Mouse (Mus musculus) small intestine, adult 2 months (tissue): Measurements from ENCODE around the gene 2610528J11Rik.

ENCODE experiments used
- CTCF ChIP-seq: fragments of 200-500 bp; IDR thresholded peaks from 2 replicates; pipeline ENCODE4 v1.5.1; 2012; ENCODE audit warnings: low read depth, mild to moderate bottlenecking, control low read depth, inconsistent platforms, low read length, moderate library complexity, mixed read lengths; ENCODE audit not compliant: insufficient replicate concordance, insufficient read length; ENCODE audit errors: extremely low read depth
- POLR2A ChIP-seq: fragments of 200-500 bp; IDR thresholded peaks from 2 replicates; pipeline ENCODE4 v1.6.1; 2012; ENCODE audit warnings: low read depth, mild to moderate bottlenecking, control low read depth, inconsistent platforms, low read length, moderate library complexity

DNA sequence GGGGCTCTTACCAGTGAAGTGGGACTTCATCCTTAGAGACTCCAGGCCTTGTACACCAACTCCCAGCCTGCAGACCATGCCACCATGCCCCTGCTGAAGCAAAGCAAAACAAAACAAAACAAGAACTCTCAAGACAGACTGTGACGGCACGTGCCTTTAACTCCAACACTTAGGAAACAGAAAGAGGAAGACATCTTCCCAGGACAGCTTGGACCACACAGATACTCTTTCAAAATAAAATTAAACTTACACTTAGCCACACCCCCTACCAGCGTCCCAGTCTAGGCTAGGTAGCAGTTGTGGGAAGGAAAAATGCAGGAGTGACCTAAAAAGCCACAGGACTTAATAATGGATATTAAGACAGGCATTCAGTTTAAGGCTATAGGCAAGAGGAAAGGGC, 1.0 kb upstream of the 2610528J11Rik start:
- no peak for TF ChIP-seq CTCF
- TF ChIP-seq POLR2A, result no peak
